Mouse (Mus musculus) T-helper 1 cell (primary cell): ENCODE results near the gene Kcmf1.

Experiments used
- in situ Hi-C: fragments of 300-600 bp; cut with MboI, MseI; formaldehyde crosslinking; loops from one replicate; pipeline ENCODE4 v1.15.1; 2025; ENCODE audit warnings: high pct_unique_total_duplicates

Kcmf1 gene

DNA sequence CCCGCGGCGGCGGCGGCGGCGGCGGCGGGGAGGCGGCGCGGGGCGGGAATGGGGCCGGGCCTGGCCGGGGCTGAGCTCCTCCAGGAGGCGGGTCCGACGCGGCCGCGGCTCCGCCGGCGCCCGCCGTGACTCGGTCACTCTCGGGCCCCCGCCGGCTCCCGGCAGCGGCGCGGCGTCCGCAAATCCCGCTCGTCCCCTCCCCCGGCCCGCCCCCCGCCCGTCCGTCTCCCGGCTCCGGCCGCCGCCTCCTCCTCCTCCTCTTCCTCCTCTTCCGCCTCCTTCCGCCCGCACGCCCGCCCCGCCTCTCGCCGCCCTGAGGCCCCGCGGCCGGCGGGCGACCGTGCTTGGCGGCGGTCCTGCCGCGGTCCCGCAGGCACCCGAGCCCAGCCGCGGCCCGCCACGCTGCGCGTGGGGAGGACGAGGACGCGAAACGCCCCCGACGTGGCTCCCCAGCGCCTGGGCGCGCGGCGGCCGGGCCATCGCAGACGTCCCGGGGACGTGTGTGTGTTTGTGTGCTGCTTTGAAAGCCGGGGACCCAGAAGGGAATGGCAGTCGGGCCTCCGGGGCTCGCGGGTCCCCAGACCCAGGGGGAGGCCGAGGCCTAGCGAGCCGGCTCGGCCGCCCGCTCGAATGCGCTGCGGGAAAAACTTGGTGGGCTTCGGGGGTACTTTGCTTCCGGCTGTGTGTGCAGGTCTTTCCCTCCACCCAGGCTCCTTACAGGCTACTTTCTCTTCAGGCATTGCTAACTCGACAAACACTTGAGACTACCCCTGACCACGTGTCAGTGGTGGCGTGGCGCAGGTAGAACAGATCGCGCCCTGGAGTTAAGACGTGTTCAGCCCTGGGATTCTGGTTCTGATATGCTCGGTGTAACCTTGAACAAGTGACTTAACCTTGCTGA, at the start of gene Kcmf1:
Kcmf1 (minus strand) TSS at position 199 of the 901 bp plus-strand sequence.
- in situ Hi-C loops: no loop called here

- in situ Hi-C loops: loop anchor here (10.0 kb wide), 1 partner anchor 206 kb away; no protein-coding TSS in a partner anchor
These were observed 49.5 kb upstream of the Kcmf1 start for GRCm38 (mm10) chr6:72949161-72949756.

GRCm38 (mm10) chr6:72948392-72948791, 48.6 kb upstream of the Kcmf1 start:
- in situ Hi-C loops: loop anchor here (10.0 kb wide), 1 partner anchor 206 kb away; no protein-coding TSS in a partner anchor

DNA sequence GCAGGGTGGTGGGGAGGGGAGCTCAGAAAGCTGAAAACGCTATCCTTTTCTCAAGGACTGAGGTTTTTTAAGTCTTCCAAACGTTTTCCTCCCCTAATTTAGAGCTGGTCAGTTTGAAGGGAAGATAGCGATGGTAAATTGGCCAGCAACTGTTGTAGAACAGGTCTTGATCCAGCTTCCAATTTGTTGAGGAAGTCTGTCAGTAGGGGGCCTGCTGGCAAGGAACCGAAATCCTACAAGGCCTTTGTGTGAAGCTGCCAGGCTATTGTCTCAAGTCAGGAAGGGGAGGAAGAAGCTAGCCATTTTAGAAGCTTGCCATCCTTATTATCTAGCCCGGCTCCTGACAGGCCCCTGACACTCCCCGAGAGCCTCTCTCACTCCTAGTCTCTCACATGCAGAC, 48.2 kb upstream of the Kcmf1 start:
- in situ Hi-C loops: loop anchor here (10.0 kb wide), 1 partner anchor 207 kb away; no protein-coding TSS in a partner anchor

- in situ Hi-C loops: loop anchor here (5.0 to 10.0 kb wide), 2 partner anchors 82 to 214 kb away; no protein-coding TSS in a partner anchor
These were observed 40.7 kb upstream of the Kcmf1 start for GRCm38 (mm10) chr6:72940493-72940892.

- in situ Hi-C loops: no loop called here
These were observed 38.1 kb upstream of the Kcmf1 start for GRCm38 (mm10) chr6:72937859-72938258.

GRCm38 (mm10) chr6:72937430-72937829, 37.7 kb upstream of the Kcmf1 start:
- in situ Hi-C loops: no loop called here

GRCm38 (mm10) chr6:72932955-72933354, 33.2 kb upstream of the Kcmf1 start:
- in situ Hi-C loops: no loop called here

- in situ Hi-C loops: no loop called here
These were observed 31.8 kb upstream of the Kcmf1 start for GRCm38 (mm10) chr6:72931533-72931932.

- in situ Hi-C loops: no loop called here
These were observed 30.1 kb upstream of the Kcmf1 start for GRCm38 (mm10) chr6:72929795-72930398.

DNA sequence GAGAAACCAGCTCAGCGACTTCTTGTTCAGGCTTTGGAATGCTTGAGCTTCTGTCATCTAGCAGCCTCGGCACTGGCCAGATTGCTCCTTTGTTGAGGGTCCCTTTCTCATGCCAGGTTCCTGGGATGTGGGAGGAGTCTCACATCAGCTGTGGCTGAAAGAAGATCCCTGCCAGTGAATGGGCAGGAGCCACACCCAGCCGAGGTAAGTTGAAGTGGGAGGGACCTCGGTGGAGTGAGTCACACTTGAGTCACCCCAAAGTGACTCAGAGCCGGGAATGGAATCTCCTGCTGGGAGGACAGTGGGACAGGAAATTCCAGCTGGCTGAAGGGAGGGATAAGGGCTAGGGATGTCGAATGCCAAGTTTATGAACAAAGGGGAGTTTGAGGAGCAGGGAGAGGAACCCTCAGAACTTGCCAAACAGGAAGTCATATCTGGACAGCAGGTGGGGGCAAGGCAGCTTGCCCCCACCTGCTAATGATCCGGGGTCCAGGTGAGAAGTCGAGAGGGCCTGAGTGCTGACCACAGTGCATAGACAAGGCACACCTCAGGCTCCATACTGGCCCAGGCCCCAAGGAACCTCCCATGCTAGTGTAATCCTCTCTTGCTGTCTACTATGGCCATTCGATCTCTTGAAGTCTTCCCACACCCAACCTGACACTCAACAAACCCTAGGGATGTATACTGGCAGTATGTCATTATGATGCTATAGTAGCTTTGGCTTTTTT, 27.1 kb upstream of the Kcmf1 start:
- in situ Hi-C loops: no loop called here

- in situ Hi-C loops: no loop called here
These were observed 26.3 kb upstream of the Kcmf1 start for GRCm38 (mm10) chr6:72926031-72926430.

GRCm38 (mm10) chr6:72923381-72923780, 23.6 kb upstream of the Kcmf1 start:
- in situ Hi-C loops: no loop called here

GRCm38 (mm10) chr6:72921081-72921480, 21.3 kb upstream of the Kcmf1 start:
- in situ Hi-C loops: no loop called here

DNA sequence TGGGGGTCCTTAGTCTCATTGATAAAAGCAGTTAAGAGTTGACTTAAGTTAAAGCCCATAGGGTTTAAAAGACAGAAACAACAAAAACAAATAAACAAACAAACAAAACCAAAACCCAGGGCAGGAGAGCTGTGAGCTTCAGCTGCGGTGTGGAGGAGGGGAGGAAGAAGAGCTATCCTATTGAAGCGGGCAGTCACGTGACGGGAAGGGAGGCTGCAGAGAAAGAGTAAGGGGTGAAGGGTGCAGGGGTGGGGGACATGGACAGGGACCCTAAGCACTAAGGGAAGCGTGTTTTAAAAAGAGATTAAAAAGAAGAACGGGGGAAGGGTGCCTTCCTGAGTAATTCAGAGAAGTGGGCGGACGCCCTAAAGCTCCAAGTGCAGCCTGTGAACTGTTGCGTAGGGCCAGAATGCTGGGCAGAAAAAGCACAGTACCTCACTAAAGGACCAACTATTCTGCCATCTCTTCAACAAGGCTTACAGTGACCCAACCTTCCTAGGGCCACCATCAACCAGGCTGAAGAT, 18.8 kb upstream of the Kcmf1 start:
- in situ Hi-C loops: no loop called here

- in situ Hi-C loops: no loop called here
These were observed 16.6 kb upstream of the Kcmf1 start for GRCm38 (mm10) chr6:72916330-72916729.

- in situ Hi-C loops: no loop called here
These were observed 14.4 kb upstream of the Kcmf1 start for GRCm38 (mm10) chr6:72914087-72914749.

DNA sequence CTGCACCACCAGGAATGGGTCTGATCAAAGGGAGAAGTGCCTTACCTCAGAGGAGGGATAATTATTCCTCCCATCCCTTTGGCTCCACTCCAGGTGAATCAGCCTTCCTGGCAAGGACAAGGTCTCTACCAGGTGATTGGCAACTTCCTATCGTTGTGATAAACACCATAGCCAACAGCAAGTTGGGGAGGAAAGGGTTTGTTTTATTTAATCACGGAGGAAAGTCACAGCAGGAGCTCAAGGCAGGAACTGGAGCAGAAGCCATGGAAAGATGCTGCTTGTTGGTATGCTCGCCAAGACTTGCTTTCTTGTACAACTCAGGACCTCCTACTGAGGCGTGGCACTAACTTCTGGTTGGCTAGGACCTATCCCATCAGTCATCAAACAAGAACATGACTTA, 11.5 kb upstream of the Kcmf1 start:
- in situ Hi-C loops: no loop called here

GRCm38 (mm10) chr6:72902254-72902990, 2.6 kb upstream of the Kcmf1 start:
- in situ Hi-C loops: no loop called here

DNA sequence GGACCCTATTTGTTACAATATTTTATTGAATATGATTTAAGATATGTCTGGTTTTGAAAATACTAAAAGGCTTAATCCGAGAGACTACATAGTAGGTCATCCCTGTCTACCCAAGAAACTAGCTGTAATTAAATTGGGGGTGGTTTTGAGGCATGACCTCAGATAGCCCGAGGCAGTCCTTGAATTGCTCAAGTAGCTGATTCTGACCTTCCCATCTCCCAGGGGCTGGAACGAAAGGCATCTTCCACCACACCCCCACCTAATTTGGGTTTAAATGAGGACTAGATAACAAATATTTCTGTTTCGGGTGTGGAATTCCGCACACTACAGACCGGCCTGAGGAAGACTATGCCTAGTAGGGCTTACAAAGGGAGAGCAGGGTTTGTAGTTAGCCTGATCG, 1.2 kb upstream of the Kcmf1 start:
- in situ Hi-C loops: no loop called here
